Mouse (Mus musculus) bone marrow, adult 2 months (tissue): ENCODE results near the gene Kcne1.

Experiments used
- CTCF ChIP-seq: fragments of 200-500 bp; IDR thresholded peaks from 2 replicates; pipeline ENCODE4 v1.5.1; 2011; ENCODE audit warnings: low read length, control low read depth; ENCODE audit not compliant: control insufficient read depth, insufficient read depth
- POLR2A ChIP-seq: fragments of 200-500 bp; IDR thresholded peaks from 2 replicates; pipeline ENCODE4 v1.6.1; 2011; ENCODE audit warnings: low read depth, mild to moderate bottlenecking, control low read depth, low read length, borderline replicate concordance; ENCODE audit not compliant: control insufficient read depth

- TF ChIP-seq POLR2A: no peak
- TF ChIP-seq CTCF: no peak
Measured at GRCm38 (mm10) chr16:92321341-92321740, 37.9 kb downstream of the Kcne1 start, which contains the start of gene Fam243.
